Mouse (Mus musculus) myocyte (in vitro differentiated cells): ENCODE data around the gene Parn. TPM values are rescaled to one million over a fixed set of nuclear protein-coding genes. Genes with fewer than 3 reads are reported as not detected.

Experiments used
- H3K27me3 ChIP-seq: one replicate; pipeline ENCODE4 v1.6.1; 2011; ENCODE audit not compliant: control insufficient read depth, insufficient read depth, insufficient read length
- H3K36me3 ChIP-seq: one replicate; pipeline ENCODE4 v1.6.1; 2011; ENCODE audit not compliant: control insufficient read depth, insufficient read depth
- H3K4me2 ChIP-seq: one replicate; pipeline ENCODE4 v1.6.1; 2011; ENCODE audit warnings: low read depth, control low read depth
- H3K4me3 ChIP-seq: one replicate; pipeline ENCODE4 v1.5.1; 2011; ENCODE audit warnings: mild to moderate bottlenecking, control low read depth, moderate library complexity
- H3K79me2 ChIP-seq: one replicate; pipeline ENCODE4 v1.6.1; 2011; ENCODE audit not compliant: control insufficient read depth, insufficient read depth
- H3ac ChIP-seq: one replicate; pipeline ENCODE4 v1.6.1; 2011; ENCODE audit not compliant: control insufficient read depth, insufficient read length
- CEBPB ChIP-seq: IDR thresholded peaks from 2 replicates; pipeline ENCODE4 v1.6.1; 2011; ENCODE audit warnings: mild to moderate bottlenecking, moderate library complexity; ENCODE audit not compliant: poor library complexity, insufficient read depth, severe bottlenecking
- E2F4 ChIP-seq: IDR thresholded peaks from one replicate; pipeline ENCODE4 v1.6.1; 2011; ENCODE audit warnings: mild to moderate bottlenecking, control low read depth, moderate library complexity; ENCODE audit not compliant: insufficient read depth
- MAX ChIP-seq: IDR thresholded peaks from one replicate; pipeline ENCODE4 v1.6.1; 2011; ENCODE audit warnings: low read depth, mild to moderate bottlenecking, control low read depth
- MYOD1 ChIP-seq, 3 experiments: IDR thresholded peaks; one replicate each; pipeline ENCODE4 v1.6.1; 2011; ENCODE audit warnings: control low read depth in 2 of 3, low read depth in 2 of 3, mild to moderate bottlenecking in 2 of 3, moderate library complexity in 1 of 3; ENCODE audit not compliant: insufficient read length in 2 of 3, control insufficient read depth in 1 of 3
- MYOG ChIP-seq, 3 experiments: IDR thresholded peaks; one replicate each; pipeline ENCODE4 v1.6.1; 2011; ENCODE audit warnings: control low read depth in 2 of 3, low read depth in 2 of 3, mild to moderate bottlenecking in 2 of 3; ENCODE audit not compliant: insufficient read length in 2 of 3, control insufficient read depth in 1 of 3, insufficient read depth in 1 of 3
- POLR2A ChIP-seq: IDR thresholded peaks from one replicate; pipeline ENCODE4 v1.6.1; 2011; ENCODE audit warnings: low read depth, mild to moderate bottlenecking, control low read depth, moderate library complexity; ENCODE audit not compliant: insufficient read length
- POLR2AphosphoS2 ChIP-seq: IDR thresholded peaks from one replicate; pipeline ENCODE4 v1.6.1; 2011; ENCODE audit warnings: low read depth, control low read depth; ENCODE audit not compliant: insufficient read length
- REST ChIP-seq: IDR thresholded peaks from one replicate; pipeline ENCODE4 v1.6.1; 2011; ENCODE audit warnings: mild to moderate bottlenecking, control low read depth, moderate library complexity; ENCODE audit not compliant: insufficient read depth, insufficient read length
- SRF ChIP-seq: IDR thresholded peaks from one replicate; pipeline ENCODE4 v1.6.1; 2011; ENCODE audit warnings: low read depth; ENCODE audit not compliant: control insufficient read depth, insufficient read length
- TCF12 ChIP-seq: IDR thresholded peaks from one replicate; pipeline ENCODE4 v1.6.1; 2011; ENCODE audit warnings: mild to moderate bottlenecking, control low read depth; ENCODE audit not compliant: poor library complexity, insufficient read depth, severe bottlenecking
- TCF3 ChIP-seq: IDR thresholded peaks from one replicate; pipeline ENCODE4 v1.6.1; 2011; ENCODE audit warnings: low read depth, control low read depth; ENCODE audit not compliant: insufficient read length
- USF1 ChIP-seq: IDR thresholded peaks from one replicate; pipeline ENCODE4 v1.6.1; 2011; ENCODE audit warnings: low read depth, mild to moderate bottlenecking, control low read depth, moderate library complexity
- polyA plus RNA-seq: library from polyadenylated mRNA; unstranded; fragments of >200 nt; fragmentation: generic; extraction: Trizol; gene quantifications from one replicate; pipeline ENCODE4 v1.2.1, GENCODE M21; 2012; ENCODE audit warnings: missing spikeins

The Parn gene
- polyA plus RNA-seq, 1 experiment = 14.5 TPM

- no peak overlapping the region for H3ac ChIP-seq
- no peaks in the 10 kb centered on the region for H3K79me2 ChIP-seq
- H3K27me3 ChIP-seq = no peaks in the 10 kb centered on the region
- H3K4me3 ChIP-seq = no peak overlapping the region
- no peak overlapping the region for H3K4me2 ChIP-seq
- no peak for TF ChIP-seq MYOG (IDR thresholded peaks at IDR 0.05; ENCODE audit: control insufficient read depth in 1 of 3, insufficient read depth in 1 of 3, insufficient read length in 2 of 3, low read depth in 2 of 3)
- TF ChIP-seq E2F4 = no peak
- no peak for TF ChIP-seq TCF12
- no peak for TF ChIP-seq POLR2AphosphoS2
- TF ChIP-seq SRF = no peak
- no peak for TF ChIP-seq MAX
- H3K36me3 ChIP-seq = no peaks in the 10 kb centered on the region
Measured at GRCm38 (mm10) chr16:13612058-13612457, 55.9 kb downstream of the Parn start.

- TF ChIP-seq MAX (no peak), POLR2A (no peak), MYOD1 (IDR thresholded peaks at IDR 0.05; ENCODE audit: control insufficient read depth in 1 of 3, insufficient read length in 2 of 3, low read depth in 2 of 3) (no peak), CEBPB (no peak), TCF3 (no peak), SRF (no peak), E2F4 (no peak), REST (no peak), TCF12 (no peak), MYOG (IDR thresholded peaks at IDR 0.05; ENCODE audit: control insufficient read depth in 1 of 3, insufficient read depth in 1 of 3, insufficient read length in 2 of 3, low read depth in 2 of 3) (no peak), POLR2AphosphoS2 (no peak)
- Histone ChIP-seq H3K36me3 (no peaks in the 10 kb centered on the region), H3K4me3 (no peak overlapping the region), H3K27me3 (no peaks in the 10 kb centered on the region), H3K79me2 (no peaks in the 10 kb centered on the region), H3K4me2 (no peak overlapping the region), H3ac (no peak overlapping the region)
Measured at GRCm38 (mm10) chr16:13611399-13611798, 56.6 kb downstream of the Parn start.

- Histone ChIP-seq H3ac (no peak overlapping the region), H3K27me3 (no peaks in the 10 kb centered on the region), H3K4me3 (no peak overlapping the region), H3K36me3 (no peaks in the 10 kb centered on the region), H3K79me2 (no peaks in the 10 kb centered on the region), H3K4me2 (no peak overlapping the region)
- TF ChIP-seq POLR2AphosphoS2 = no peak
- TF ChIP-seq POLR2A = no peak
- TF ChIP-seq TCF12 = no peak
- no peak for TF ChIP-seq REST
- TF ChIP-seq TCF3 = no peak
- no peak for TF ChIP-seq MYOG (IDR thresholded peaks at IDR 0.05; ENCODE audit: control insufficient read depth in 1 of 3, insufficient read depth in 1 of 3, insufficient read length in 2 of 3, low read depth in 2 of 3)
- TF ChIP-seq MAX = no peak
Measured at GRCm38 (mm10) chr16:13610951-13611381, 57.0 kb downstream of the Parn start.

GRCm38 (mm10) chr16:13608705-13609085 is 59.3 kb downstream of the Parn start:
- H3K27me3 ChIP-seq = no peaks in the 10 kb centered on the region
- no peaks in the 10 kb centered on the region for H3K79me2 ChIP-seq
- no peaks in the 10 kb centered on the region for H3K36me3 ChIP-seq
- no peak overlapping the region for H3K4me2 ChIP-seq
- no peak overlapping the region for H3K4me3 ChIP-seq
- TF ChIP-seq MAX = no peak
- TF ChIP-seq TCF3 = no peak
- TF ChIP-seq REST = no peak
- no peak for TF ChIP-seq POLR2A
- TF ChIP-seq SRF = no peak
- no peak for TF ChIP-seq MYOG (IDR thresholded peaks at IDR 0.05; ENCODE audit: control insufficient read depth in 1 of 3, insufficient read depth in 1 of 3, insufficient read length in 2 of 3, low read depth in 2 of 3)
- TF ChIP-seq CEBPB = no peak
- TF ChIP-seq POLR2AphosphoS2 = no peak
- no peak for TF ChIP-seq TCF12
- TF ChIP-seq MYOD1 (IDR thresholded peaks at IDR 0.05; ENCODE audit: control insufficient read depth in 1 of 3, insufficient read length in 2 of 3, low read depth in 2 of 3) = no peak
- no peak for TF ChIP-seq E2F4
- TF ChIP-seq USF1 = no peak
- H3ac ChIP-seq = no peak overlapping the region

- Histone ChIP-seq H3K79me2 (no peaks in the 10 kb centered on the region), H3ac (no peak overlapping the region), H3K27me3 (no peaks in the 10 kb centered on the region), H3K4me3 (no peak overlapping the region), H3K36me3 (no peaks in the 10 kb centered on the region), H3K4me2 (no peak overlapping the region)
- TF ChIP-seq REST (no peak), MYOG (IDR thresholded peaks at IDR 0.05; ENCODE audit: control insufficient read depth in 1 of 3, insufficient read depth in 1 of 3, insufficient read length in 2 of 3, low read depth in 2 of 3) (no peak), POLR2AphosphoS2 (no peak), TCF3 (no peak), USF1 (no peak), CEBPB (no peak), SRF (no peak), POLR2A (no peak), E2F4 (no peak), TCF12 (no peak), MYOD1 (IDR thresholded peaks at IDR 0.05; ENCODE audit: control insufficient read depth in 1 of 3, insufficient read length in 2 of 3, low read depth in 2 of 3) (no peak), MAX (no peak)
Measured at GRCm38 (mm10) chr16:13607987-13608704, 59.8 kb downstream of the Parn start.
